Mouse (Mus musculus): ENCODE measurements around the gene Tubb2a. TPM values are rescaled to one million over a fixed set of nuclear protein-coding genes. Genes with fewer than 3 reads are reported as not detected.

The Tubb2a gene
- polyA plus RNA-seq, 1 experiment from 2014 or later, result 217 TPM

DNA sequence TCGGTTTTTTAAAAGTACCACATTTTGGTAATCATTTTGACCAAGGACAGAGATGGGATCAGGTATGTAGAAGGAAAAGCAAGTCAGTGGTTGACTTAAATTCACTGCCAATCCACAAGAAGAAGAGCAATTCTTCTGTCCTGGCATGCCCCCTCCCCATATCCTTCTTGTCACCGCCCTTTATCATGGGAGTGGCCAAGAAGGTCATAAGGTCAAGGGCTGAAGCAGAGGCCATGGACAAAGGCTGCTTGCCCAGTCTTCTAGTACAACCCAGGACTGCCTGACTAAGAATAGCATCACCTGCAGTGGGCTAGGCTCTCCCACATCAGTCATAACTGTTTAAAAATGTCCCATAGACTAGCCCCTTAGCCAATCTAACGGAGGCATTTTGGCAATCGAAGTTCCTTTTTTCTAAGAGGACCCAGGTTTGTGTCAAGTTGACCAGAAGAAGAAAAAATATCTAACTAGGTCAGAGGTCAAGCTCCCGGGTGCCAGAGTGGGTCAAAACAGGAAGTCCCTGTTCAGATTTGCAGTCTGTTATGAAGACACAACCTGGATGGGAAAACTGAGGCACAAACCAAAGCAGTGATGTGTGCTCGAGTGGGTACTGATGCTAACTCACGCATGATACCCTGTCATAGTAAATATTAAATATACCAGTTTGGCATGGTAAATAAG is 34.0 kb downstream of the Tubb2a start:
- Histone ChIP-seq H3K36me3 (ENCODE audit: control insufficient read depth, insufficient read depth, low read length) (peaks cover 8% of the 10 kb centered on the region; the same call in 1 of the 2 replicates), H3K4me3 (ENCODE audit: low read depth, low read length) (no peak overlapping the region), H3K27ac (ENCODE audit: low read length) (no peak overlapping the region), H3K9ac (replicated peaks; ENCODE audit: low read depth, low read length) (no peak overlapping the region), H3K4me1 (ENCODE audit: control insufficient read depth, insufficient read depth, low read length) (peaks cover 6% of the 10 kb centered on the region; the same call in 1 of the 2 replicates), H3K9me3 (ENCODE audit: control insufficient read depth, low read depth, low read length) (no peaks in the 10 kb centered on the region), H3K27me3 (ENCODE audit: control insufficient read depth, insufficient read depth, low read length) (no peaks in the 10 kb centered on the region), H3K4me2 (replicated peaks; ENCODE audit: low read depth, low read length) (no peak overlapping the region)
- 69% methylated on average over 7 of the region's 7 CpGs for WGBS
- ATAC-seq (ENCODE audit: insufficient number of reproducible peaks, insufficient read depth, low FRiP score, low read depth), result no peak

DNA sequence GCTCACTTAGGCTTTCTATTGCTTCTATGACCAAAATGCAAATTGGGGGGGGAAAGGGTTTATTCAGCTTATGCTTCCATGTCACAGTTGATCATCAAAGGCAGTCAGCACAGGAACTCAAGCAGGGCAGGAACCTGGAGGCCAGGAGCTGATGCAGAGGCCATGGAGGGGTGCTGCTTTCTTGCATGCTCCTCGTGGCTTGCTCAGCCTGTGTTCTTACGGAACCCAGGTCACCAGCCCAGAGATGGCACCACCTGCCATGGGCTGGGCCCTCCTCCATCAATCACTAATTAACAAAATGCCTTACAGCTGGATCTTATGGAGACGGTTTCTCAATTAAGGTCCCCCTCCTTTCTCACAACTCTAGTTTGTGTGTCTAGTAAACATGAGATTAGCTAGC is 37.7 kb downstream of the Tubb2a start:
- WGBS, result 87% methylated on average over 3 of the region's 3 CpGs

DNA sequence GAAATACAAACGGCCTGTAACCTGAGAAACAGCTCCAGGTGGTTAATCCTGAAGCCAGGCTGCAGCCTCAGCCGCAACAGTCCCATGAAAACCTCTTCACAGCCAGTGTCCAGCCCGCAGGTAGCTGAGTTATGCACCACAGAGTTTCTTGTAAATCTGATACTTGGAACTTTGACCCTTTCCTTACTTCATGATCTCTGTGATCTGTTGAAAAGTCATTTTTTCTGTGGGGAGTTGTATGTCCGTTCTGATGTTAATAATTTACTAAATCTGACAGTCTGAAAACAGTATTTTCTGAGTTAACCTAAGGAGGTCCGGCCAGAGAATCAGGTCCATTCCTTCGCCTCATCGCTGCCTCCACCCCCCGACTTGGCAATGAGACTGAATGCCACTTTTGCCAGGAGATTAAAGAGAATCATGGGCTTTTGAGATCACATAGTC is 38.9 kb downstream of the Tubb2a start:
- Histone ChIP-seq H3K4me1 (ENCODE audit: control insufficient read depth, insufficient read depth, low read length) (peaks cover 16% of the 10 kb centered on the region; the same call in 1 of the 2 replicates), H3K27me3 (ENCODE audit: control insufficient read depth, insufficient read depth, low read length) (no peaks in the 10 kb centered on the region), H3K9me3 (ENCODE audit: control insufficient read depth, low read depth, low read length) (no peaks in the 10 kb centered on the region), H3K9ac (replicated peaks; ENCODE audit: low read depth, low read length) (no peak overlapping the region), H3K36me3 (ENCODE audit: control insufficient read depth, insufficient read depth, low read length) (no peaks in the 10 kb centered on the region), H3K4me2 (replicated peaks; ENCODE audit: low read depth, low read length) (peak overlapping the region; percentile 82), H3K4me3 (ENCODE audit: low read depth, low read length) (0 out of 2 replicates have a peak overlapping the region, but pooled peaks have one; percentile 71), H3K27ac (ENCODE audit: low read length) (no peak overlapping the region)
- WGBS, result 32% methylated on average over 8 of the region's 8 CpGs
- ATAC-seq (ENCODE audit: insufficient number of reproducible peaks, insufficient read depth, low FRiP score, low read depth), result no peak

More for the DNA sequence above, 37.7 kb downstream of the Tubb2a start:
- Histone ChIP-seq H3K4me2 (replicated peaks; ENCODE audit: low read depth, low read length) (no peak overlapping the region), H3K4me1 (ENCODE audit: control insufficient read depth, insufficient read depth, low read length) (peaks cover 19% of the 10 kb centered on the region; the same call in 1 of the 2 replicates), H3K4me3 (ENCODE audit: low read depth, low read length) (no peak overlapping the region), H3K27me3 (ENCODE audit: control insufficient read depth, insufficient read depth, low read length) (no peaks in the 10 kb centered on the region), H3K9ac (replicated peaks; ENCODE audit: low read depth, low read length) (no peak overlapping the region), H3K27ac (ENCODE audit: low read length) (no peak overlapping the region), H3K9me3 (ENCODE audit: control insufficient read depth, low read depth, low read length) (no peaks in the 10 kb centered on the region), H3K36me3 (ENCODE audit: control insufficient read depth, insufficient read depth, low read length) (no peaks in the 10 kb centered on the region)
- no peak for ATAC-seq (ENCODE audit: insufficient number of reproducible peaks, insufficient read depth, low FRiP score, low read depth)

DNA sequence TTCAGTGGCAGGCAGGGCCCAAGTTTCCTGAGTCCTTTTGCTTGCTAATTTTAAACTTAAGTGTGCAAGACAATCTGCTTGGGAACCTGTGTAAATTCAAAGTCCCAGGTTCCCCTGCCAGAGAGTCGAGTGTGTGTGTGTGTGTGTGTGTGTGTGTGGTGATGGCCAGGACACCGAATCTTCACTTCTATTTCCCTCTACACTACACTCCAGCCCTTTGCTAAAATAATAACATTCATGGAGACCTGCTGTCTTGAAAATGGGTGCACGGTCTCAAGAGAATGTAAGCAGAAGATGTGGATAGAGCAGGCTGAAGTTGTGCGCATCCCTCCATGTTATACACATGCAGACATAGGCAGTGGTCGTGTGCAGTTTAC is 39.8 kb downstream of the Tubb2a start:
- Histone ChIP-seq H3K27ac (ENCODE audit: low read length) (peak overlapping the region; percentile 73), H3K4me3 (ENCODE audit: low read depth, low read length) (peak overlapping the region; percentile 71), H3K9me3 (ENCODE audit: control insufficient read depth, low read depth, low read length) (no peaks in the 10 kb centered on the region), H3K36me3 (ENCODE audit: control insufficient read depth, insufficient read depth, low read length) (peaks cover 4% of the 10 kb centered on the region; the same call in 1 of the 2 replicates), H3K9ac (replicated peaks; ENCODE audit: low read depth, low read length) (peak overlapping the region; percentile 83), H3K4me1 (ENCODE audit: control insufficient read depth, insufficient read depth, low read length) (peaks cover 16% of the 10 kb centered on the region; the same call in 1 of the 2 replicates), H3K27me3 (ENCODE audit: control insufficient read depth, insufficient read depth, low read length) (no peaks in the 10 kb centered on the region), H3K4me2 (replicated peaks; ENCODE audit: low read depth, low read length) (peak overlapping the region; percentile 82)
- WGBS, result 43% methylated on average over 5 of the region's 5 CpGs
- ATAC-seq (ENCODE audit: insufficient number of reproducible peaks, insufficient read depth, low FRiP score, low read depth), result no peak

DNA sequence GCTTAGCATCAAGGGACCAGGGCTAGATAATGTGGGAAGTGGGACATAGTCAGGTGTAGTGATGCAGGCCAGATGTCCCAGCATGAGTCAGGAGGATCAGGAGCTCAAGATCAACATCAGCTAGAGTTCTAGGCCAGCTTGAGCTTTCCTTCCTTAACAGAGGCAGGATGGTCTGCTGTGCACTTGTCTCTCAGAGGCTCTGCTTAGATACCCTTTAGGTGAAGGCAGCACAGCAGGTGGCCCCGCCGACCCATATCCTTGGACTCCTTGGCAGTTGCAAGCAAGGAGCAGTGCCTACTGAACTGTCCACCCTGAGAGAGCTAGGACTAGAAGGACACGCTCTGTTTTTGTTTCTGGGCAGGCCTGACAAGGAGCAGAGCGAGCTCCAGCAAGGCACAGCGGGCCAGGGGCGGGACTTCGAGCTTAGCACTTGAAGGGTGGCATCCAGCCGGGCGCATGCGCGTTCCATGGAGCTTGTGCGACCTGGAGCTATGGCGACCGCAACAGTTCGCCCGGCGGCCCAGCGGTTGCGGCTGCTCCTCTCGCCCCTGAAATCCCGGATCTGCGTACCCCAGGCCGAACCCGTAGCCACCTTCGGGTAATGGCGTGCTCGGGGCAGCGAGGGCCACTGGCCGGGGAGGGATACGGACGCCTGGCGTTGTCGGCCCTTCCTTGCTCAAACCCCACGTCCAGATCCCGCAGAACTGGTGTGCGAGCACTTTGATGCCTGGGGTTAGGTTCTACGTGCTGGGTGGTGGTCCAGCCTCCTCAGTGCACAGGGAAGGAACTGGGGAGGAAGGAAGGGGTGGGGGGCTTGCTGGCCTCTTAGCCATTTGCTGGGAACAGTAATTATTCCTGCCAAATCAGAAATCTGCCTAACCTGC is 40.4 kb downstream of the Tubb2a start, which contains the start of gene Bphl:
Gene Bphl, plus strand, starts transcription at position 426 of the 884 bp plus-strand sequence.
- peak within 1 kb of the TSS; percentile 83 for H3K9ac ChIP-seq (replicated peaks; ENCODE audit: low read depth, low read length)
- H3K36me3 ChIP-seq (ENCODE audit: control insufficient read depth, insufficient read depth, low read length), result peaks cover 10% of the 10 kb centered on the region; the same call in 1 of the 2 replicates
- H3K27ac ChIP-seq (ENCODE audit: low read length), result peak within 1 kb of the TSS; percentile 73
- peak; percentile 90 for ATAC-seq (ENCODE audit: insufficient number of reproducible peaks, insufficient read depth, low FRiP score, low read depth)
- 1% methylated on average over 37 of the region's 37 CpGs for WGBS
- H3K27me3 ChIP-seq (ENCODE audit: control insufficient read depth, insufficient read depth, low read length), result no peaks in the 10 kb centered on the region
- H3K4me2 ChIP-seq (replicated peaks; ENCODE audit: low read depth, low read length), result peak within 1 kb of the TSS; percentile 82
- H3K4me3 ChIP-seq (ENCODE audit: low read depth, low read length), result peak within 1 kb of the TSS; percentile 71
- no peaks in the 10 kb centered on the region for H3K9me3 ChIP-seq (ENCODE audit: control insufficient read depth, low read depth, low read length)
- peaks cover 16% of the 10 kb centered on the region; the same call in 1 of the 2 replicates for H3K4me1 ChIP-seq (ENCODE audit: control insufficient read depth, insufficient read depth, low read length)

DNA sequence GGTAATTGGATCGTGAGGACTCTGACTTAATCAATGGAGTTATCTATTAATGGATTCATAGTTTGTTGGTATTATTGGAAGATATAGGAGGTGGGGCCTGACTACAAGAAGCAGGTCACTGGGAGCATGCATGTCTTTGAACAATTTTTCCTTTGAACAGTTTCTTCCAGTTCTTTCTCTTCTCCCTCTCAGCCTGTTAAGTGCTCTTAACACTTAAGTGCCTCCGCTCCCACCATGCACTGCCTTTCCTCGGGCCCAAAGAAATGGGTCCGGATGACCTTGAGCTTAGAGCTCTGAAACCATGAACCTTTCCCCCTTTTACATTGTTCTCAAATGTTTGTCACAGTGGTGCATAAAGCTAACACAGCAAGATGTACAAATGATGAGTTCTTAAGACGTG is 41.1 kb downstream of the Tubb2a start:
- H3K9ac ChIP-seq (replicated peaks; ENCODE audit: low read depth, low read length), result no peak overlapping the region
- H3K27me3 ChIP-seq (ENCODE audit: control insufficient read depth, insufficient read depth, low read length), result no peaks in the 10 kb centered on the region
- no peak overlapping the region; the same call in 1 of the 2 replicates for H3K27ac ChIP-seq (ENCODE audit: low read length)
- H3K4me3 ChIP-seq (ENCODE audit: low read depth, low read length), result no peak overlapping the region
- H3K4me1 ChIP-seq (ENCODE audit: control insufficient read depth, insufficient read depth, low read length), result peaks cover 16% of the 10 kb centered on the region; the same call in 1 of the 2 replicates
- no peak for ATAC-seq (ENCODE audit: insufficient number of reproducible peaks, insufficient read depth, low FRiP score, low read depth)
- H3K9me3 ChIP-seq (ENCODE audit: control insufficient read depth, low read depth, low read length), result no peaks in the 10 kb centered on the region
- H3K4me2 ChIP-seq (replicated peaks; ENCODE audit: low read depth, low read length), result no peak overlapping the region
- peaks cover 10% of the 10 kb centered on the region; the same call in 1 of the 2 replicates for H3K36me3 ChIP-seq (ENCODE audit: control insufficient read depth, insufficient read depth, low read length)
- WGBS, result 71% methylated on average over 5 of the region's 5 CpGs

DNA sequence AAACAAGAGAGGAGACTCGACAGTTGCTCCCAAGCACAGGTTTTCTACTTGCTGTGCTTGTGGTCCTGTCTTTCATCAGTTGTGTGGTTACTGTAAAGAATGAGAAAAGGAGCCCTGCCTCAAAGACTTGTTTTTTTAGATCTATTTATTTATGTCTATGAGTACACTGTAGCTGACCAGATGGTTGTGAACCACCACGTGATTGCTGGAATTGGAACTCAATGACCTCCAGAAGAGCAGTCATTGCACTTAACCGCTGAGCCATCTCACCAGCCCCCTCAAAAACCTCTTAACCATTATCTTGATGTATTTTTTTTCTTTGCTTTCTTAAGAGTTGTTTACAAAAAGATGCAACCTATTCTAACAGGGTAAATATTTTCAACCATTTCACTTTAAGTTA is 42.4 kb downstream of the Tubb2a start:
- Histone ChIP-seq H3K4me3 (ENCODE audit: low read depth, low read length) (no peak overlapping the region), H3K9ac (replicated peaks; ENCODE audit: low read depth, low read length) (no peak overlapping the region), H3K27ac (ENCODE audit: low read length) (no peak overlapping the region), H3K4me2 (replicated peaks; ENCODE audit: low read depth, low read length) (no peak overlapping the region), H3K9me3 (ENCODE audit: control insufficient read depth, low read depth, low read length) (no peaks in the 10 kb centered on the region), H3K4me1 (ENCODE audit: control insufficient read depth, insufficient read depth, low read length) (peaks cover 16% of the 10 kb centered on the region; the same call in 1 of the 2 replicates), H3K36me3 (ENCODE audit: control insufficient read depth, insufficient read depth, low read length) (peaks cover 14% of the 10 kb centered on the region; the same call in 1 of the 2 replicates), H3K27me3 (ENCODE audit: control insufficient read depth, insufficient read depth, low read length) (no peaks in the 10 kb centered on the region)
- ATAC-seq (ENCODE audit: insufficient number of reproducible peaks, insufficient read depth, low FRiP score, low read depth), result no peak
- WGBS, result 75% methylated on average over 3 of the region's 3 CpGs

DNA sequence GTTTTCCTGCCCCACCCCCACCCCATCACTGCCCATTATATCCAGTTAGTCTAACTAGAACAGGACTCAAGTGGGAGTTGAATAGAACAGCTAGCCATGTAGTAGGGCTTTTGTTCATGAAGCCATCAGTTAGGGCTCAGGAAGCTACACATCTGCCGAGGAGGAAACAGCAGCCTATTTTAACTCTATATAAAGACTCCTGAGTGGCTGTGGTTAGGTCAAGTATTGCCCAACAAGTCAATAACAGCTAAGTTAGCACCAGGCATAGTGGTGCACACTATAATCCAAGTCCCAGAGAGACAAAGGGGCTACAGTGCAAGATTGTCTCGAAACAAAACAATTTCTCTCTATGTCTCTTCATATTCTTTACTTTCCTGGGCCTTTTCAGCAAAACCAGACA is 45.8 kb downstream of the Tubb2a start:
- Histone ChIP-seq H3K4me3 (ENCODE audit: low read depth, low read length) (no peak overlapping the region), H3K9me3 (ENCODE audit: control insufficient read depth, low read depth, low read length) (no peaks in the 10 kb centered on the region), H3K27me3 (ENCODE audit: control insufficient read depth, insufficient read depth, low read length) (no peaks in the 10 kb centered on the region), H3K27ac (ENCODE audit: low read length) (no peak overlapping the region), H3K36me3 (ENCODE audit: control insufficient read depth, insufficient read depth, low read length) (peaks cover 31% of the 10 kb centered on the region), H3K4me2 (replicated peaks; ENCODE audit: low read depth, low read length) (no peak overlapping the region), H3K9ac (replicated peaks; ENCODE audit: low read depth, low read length) (no peak overlapping the region), H3K4me1 (ENCODE audit: control insufficient read depth, insufficient read depth, low read length) (peaks cover under 1% of the 10 kb centered on the region; the same call in 1 of the 2 replicates)
- WGBS, result 83% methylated on average over 2 of the region's 2 CpGs
- ATAC-seq (ENCODE audit: insufficient number of reproducible peaks, insufficient read depth, low FRiP score, low read depth), result no peak
